ENCODE assay signal across 18 mouse cellular contexts in genomic region chr7:133323955-133324354, GRCm38 (mm10).
DNase-seq lines count a peak whose midpoint lies in the region; ATAC-seq and TF ChIP-seq lines count a peak whose summit lies in the region.
"Had no signal": no experiment of that assay in that cellular context is flagged by ENCODE, and none has a peak within 500 bp of the region (broad histone marks: within the 10 kb centered on the region; RNA-seq: fewer than 3 reads in every experiment).

No protein-coding gene starts in this region.

- H3K4me3 ChIP-seq in hindbrain, embryonic 10.5 days = no peak overlapping the region
- H3K4me3 ChIP-seq in hindbrain, embryonic 12.5 days = no peak overlapping the region
- H3K4me3 ChIP-seq in liver, postnatal 0 days (ENCODE audit: low read depth, low read length) = no peak overlapping the region
- no peak overlapping the region for H3K4me3 ChIP-seq in liver, embryonic 11.5 days (ENCODE audit: low read depth, low read length)
- H3K4me3 ChIP-seq: embryonic facial prominence, embryonic 12.5 days; forebrain, embryonic 15.5 days; hindbrain, embryonic 13.5 days; limb, embryonic 13.5 days had no signal

- TF ChIP-seq CTCF in liver, postnatal 0 days (IDR thresholded peaks at IDR 0.05; ENCODE audit: low read depth) = 0 out of 2 replicates have a peak, but pooled peaks have one; percentile 22

- H3K27ac ChIP-seq in hindbrain, embryonic 10.5 days = 0 out of 2 replicates have a peak overlapping the region, but pooled peaks have one; percentile 16
- no peak overlapping the region for H3K27ac ChIP-seq in hindbrain, embryonic 12.5 days
- no peak overlapping the region for H3K27ac ChIP-seq in liver, postnatal 0 days (ENCODE audit: low read depth)
- H3K27ac ChIP-seq in liver, embryonic 11.5 days (ENCODE audit: low read depth, low read length) = no peak overlapping the region
- H3K27ac ChIP-seq: embryonic facial prominence, embryonic 12.5 days; forebrain, embryonic 15.5 days; hindbrain, embryonic 13.5 days; limb, embryonic 13.5 days had no signal

- 78% methylated on average over 3 of the region's 3 CpGs for WGBS in hindbrain, embryonic 10.5 days
- 84% methylated on average over 3 of the region's 3 CpGs for WGBS in hindbrain, embryonic 12.5 days
- WGBS in liver, postnatal 0 days (ENCODE audit: insufficient replicate concordance) = 61% methylated on average over 3 of the region's 3 CpGs
- 59% methylated on average over 3 of the region's 3 CpGs for WGBS in liver, embryonic 11.5 days

- no peak for ATAC-seq in hindbrain, embryonic 12.5 days (ENCODE audit: low FRiP score)
- ATAC-seq in liver, postnatal 0 days = no peak
- ATAC-seq in liver, embryonic 11.5 days (replicated peaks; ENCODE audit: low FRiP score) = no peak; the same call in 1 of the 2 replicates
- ATAC-seq: forebrain, embryonic 15.5 days had no signal

- DNase-seq in hindbrain, embryonic 10.5 days (ENCODE audit: low spot score) = no peak
- DNase-seq in liver, postnatal 0 days = no peak
- DNase-seq in liver, embryonic 11.5 days (ENCODE audit: low spot score) = no peak
- peak; percentile 6 for DNase-seq in thymus, postnatal 4 days
- no peak for DNase-seq in thymus, postnatal 0 days (ENCODE audit: low spot score)
- DNase-seq in spleen, adult 18-20 months = no peak
- DNase-seq: adrenal gland, postnatal 10 days; gastrocnemius, postnatal 14 days; kidney, adult 11 months; kidney, postnatal 14 days; right cerebral cortex, postnatal 25 days; thymus, adult 2 months had no signal

- H3K4me2 ChIP-seq in hindbrain, embryonic 12.5 days (replicated peaks) = no peak overlapping the region
- no peak overlapping the region for H3K4me2 ChIP-seq in liver, postnatal 0 days (ENCODE audit: low read depth, low read length)
- H3K4me2 ChIP-seq in liver, embryonic 11.5 days = no peak overlapping the region
- H3K4me2 ChIP-seq: embryonic facial prominence, embryonic 12.5 days; forebrain, embryonic 15.5 days; hindbrain, embryonic 13.5 days; limb, embryonic 13.5 days; midbrain, embryonic 11.5 days had no signal

- no peaks in the 10 kb centered on the region for H3K4me1 ChIP-seq in hindbrain, embryonic 10.5 days (replicated peaks)
- H3K4me1 ChIP-seq in hindbrain, embryonic 12.5 days = no peaks in the 10 kb centered on the region
- H3K4me1 ChIP-seq in liver, postnatal 0 days (ENCODE audit: insufficient read depth) = no peaks in the 10 kb centered on the region
- H3K4me1 ChIP-seq in liver, embryonic 11.5 days (replicated peaks; ENCODE audit: control insufficient read depth, insufficient read depth, low read length) = no peaks in the 10 kb centered on the region
- H3K4me1 ChIP-seq: embryonic facial prominence, embryonic 12.5 days; forebrain, embryonic 15.5 days; hindbrain, embryonic 13.5 days; limb, embryonic 13.5 days had no signal

- no peak overlapping the region for H3K9ac ChIP-seq in hindbrain, embryonic 12.5 days
- H3K9ac ChIP-seq in liver, postnatal 0 days (replicated peaks) = no peak overlapping the region
- H3K9ac ChIP-seq in liver, embryonic 11.5 days (ENCODE audit: low read depth, low read length) = no peak overlapping the region
- H3K9ac ChIP-seq: embryonic facial prominence, embryonic 12.5 days; forebrain, embryonic 15.5 days; hindbrain, embryonic 13.5 days; limb, embryonic 13.5 days had no signal

- no peaks in the 10 kb centered on the region for H3K36me3 ChIP-seq in hindbrain, embryonic 10.5 days
- H3K36me3 ChIP-seq in hindbrain, embryonic 12.5 days = no peaks in the 10 kb centered on the region
- no peaks in the 10 kb centered on the region for H3K36me3 ChIP-seq in liver, postnatal 0 days (replicated peaks; ENCODE audit: insufficient read depth, low read length)
- H3K36me3 ChIP-seq in liver, embryonic 11.5 days (ENCODE audit: control insufficient read depth, insufficient read depth, low read length) = no peaks in the 10 kb centered on the region
- H3K36me3 ChIP-seq: embryonic facial prominence, embryonic 12.5 days; forebrain, embryonic 15.5 days; hindbrain, embryonic 13.5 days; limb, embryonic 13.5 days had no signal

- no peak for TF ChIP-seq EP300 in liver, postnatal 0 days (IDR thresholded peaks at IDR 0.05; ENCODE audit: low read depth)

- H3K9me3 ChIP-seq in hindbrain, embryonic 10.5 days = 0 out of 2 replicates have a peak, but pooled peaks cover 3% of the 10 kb centered on the region
- H3K9me3 ChIP-seq in hindbrain, embryonic 12.5 days (replicated peaks) = no peaks in the 10 kb centered on the region
- no peaks in the 10 kb centered on the region; the same call in 1 of the 2 replicates for H3K9me3 ChIP-seq in liver, postnatal 0 days (ENCODE audit: low read length)
- H3K9me3 ChIP-seq in liver, embryonic 11.5 days (ENCODE audit: control insufficient read depth, low read length) = no peaks in the 10 kb centered on the region
- H3K9me3 ChIP-seq: embryonic facial prominence, embryonic 12.5 days; forebrain, embryonic 15.5 days; hindbrain, embryonic 13.5 days had no signal

- no peaks in the 10 kb centered on the region for H3K27me3 ChIP-seq in hindbrain, embryonic 10.5 days (ENCODE audit: insufficient read depth, poor library complexity, severe bottlenecking)
- no peaks in the 10 kb centered on the region for H3K27me3 ChIP-seq in hindbrain, embryonic 12.5 days
- H3K27me3 ChIP-seq in liver, postnatal 0 days (ENCODE audit: insufficient read depth, low read length) = no peaks in the 10 kb centered on the region
- H3K27me3 ChIP-seq in liver, embryonic 11.5 days (replicated peaks; ENCODE audit: control insufficient read depth, insufficient read depth, low read length) = no peaks in the 10 kb centered on the region
- H3K27me3 ChIP-seq: embryonic facial prominence, embryonic 12.5 days; forebrain, embryonic 15.5 days; hindbrain, embryonic 13.5 days; limb, embryonic 13.5 days had no signal
